Mouse (Mus musculus): ENCODE results near the gene Upk3b. TPM values are rescaled to one million over a fixed set of nuclear protein-coding genes. Genes with fewer than 3 reads are reported as not detected.

Upk3b gene
- total RNA-seq, 4 experiments from 2014 or later: not detected

DNA sequence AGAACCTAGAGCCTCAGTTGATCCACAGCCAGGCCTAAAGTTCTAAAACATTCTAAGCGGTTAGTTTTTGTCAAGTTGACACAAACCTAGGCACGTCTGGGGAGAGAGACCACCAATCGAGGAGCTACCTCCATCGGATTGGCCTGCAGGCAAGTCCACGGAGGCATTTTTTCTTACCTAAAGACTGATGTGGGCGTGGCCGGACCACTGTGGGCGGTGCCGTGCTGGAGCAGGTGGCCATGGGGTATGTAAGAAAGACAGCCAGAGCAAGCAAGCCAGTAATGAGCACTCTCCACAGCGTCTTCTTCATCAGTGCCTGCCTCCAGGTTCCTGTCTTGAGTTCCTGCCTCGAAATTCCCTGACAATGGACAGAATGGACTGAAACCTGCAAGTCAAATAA is 35.2 kb downstream of the Upk3b start:
- no peak for DNase-seq (ENCODE audit: low spot score in 2 of 2)

GRCm38 (mm10) chr5:136075076-136075475 is 36.8 kb downstream of the Upk3b start:
- no peak for DNase-seq (ENCODE audit: low spot score in 2 of 2)

- no peak for DNase-seq (ENCODE audit: low spot score in 2 of 2)
Observed at GRCm38 (mm10) chr5:136076284-136076683, 38.0 kb downstream of the Upk3b start.

DNA sequence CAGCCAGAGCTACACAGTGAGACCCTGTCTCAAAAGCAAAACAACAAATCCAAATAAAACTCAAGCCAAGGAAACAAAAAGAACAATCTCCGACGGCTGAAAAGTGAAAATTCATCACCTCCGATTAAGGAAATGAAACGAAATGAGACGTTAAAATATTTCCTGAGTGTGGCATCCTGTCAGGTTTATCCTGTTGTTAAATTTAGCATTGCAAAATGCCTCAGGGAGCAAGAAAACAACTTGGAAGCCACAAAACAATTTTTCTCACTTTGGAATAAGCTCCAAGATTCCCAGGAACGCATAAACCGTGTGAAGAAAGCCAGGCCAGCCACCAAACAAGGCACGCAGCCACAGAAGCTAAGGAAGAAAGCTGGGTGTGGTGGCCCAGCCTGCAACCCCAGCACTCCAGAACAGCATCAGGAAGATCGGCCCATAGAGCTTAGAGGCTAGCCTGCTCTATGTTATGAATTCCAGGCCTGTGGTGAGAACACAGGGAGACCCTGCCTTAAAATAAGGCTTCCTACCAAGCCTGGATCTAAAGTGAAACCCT is 38.8 kb downstream of the Upk3b start:
- peak in 1 of 2 experiments; percentile 13 for DNase-seq (ENCODE audit: low spot score in 2 of 2)

DNA sequence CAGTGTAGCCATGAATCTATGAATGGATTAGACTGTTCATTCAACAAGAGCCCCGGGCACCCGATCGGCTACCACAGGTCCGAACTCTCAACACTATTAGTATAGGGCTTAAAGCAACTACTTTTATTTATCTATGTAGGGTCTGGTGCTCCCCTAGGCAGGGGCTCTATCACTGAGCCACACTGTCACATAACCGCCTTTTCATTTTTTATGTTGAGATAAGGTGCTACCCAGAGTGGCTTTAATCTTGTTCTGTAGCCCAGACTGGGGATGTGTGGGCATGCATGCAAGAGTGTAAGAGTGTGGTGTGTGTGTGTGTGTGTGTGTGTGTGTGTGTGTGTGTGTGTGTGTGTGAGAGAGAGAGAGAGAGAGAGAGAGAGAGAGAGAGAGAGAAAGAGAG is 39.8 kb downstream of the Upk3b start:
- no peak for DNase-seq (ENCODE audit: low spot score in 2 of 2)

DNA sequence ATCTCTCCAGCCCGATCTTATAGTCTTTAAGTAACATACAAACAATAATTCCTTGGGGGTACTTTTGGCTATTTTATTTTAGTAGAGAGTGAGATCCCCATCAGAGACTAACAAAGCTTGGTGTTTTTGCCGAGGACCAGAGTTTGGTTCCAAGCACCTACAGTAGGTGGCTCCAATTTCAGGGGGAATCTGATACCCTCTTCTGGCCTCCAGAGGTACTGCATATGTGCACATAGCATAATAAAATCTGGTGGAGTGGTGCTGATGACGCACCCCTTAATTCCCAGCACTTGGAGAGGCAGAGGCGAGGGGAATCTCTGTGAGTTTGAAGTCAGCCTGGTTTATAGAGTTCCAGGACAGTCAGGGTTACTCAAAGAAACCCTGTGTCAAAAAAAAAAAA is 44.0 kb downstream of the Upk3b start:
- no peak for DNase-seq (ENCODE audit: low spot score in 2 of 2)

GRCm38 (mm10) chr5:136083669-136084107 is 45.4 kb downstream of the Upk3b start, which contains the start of gene Rasa4:
Gene Rasa4 (plus strand): TSS chr5:136083916.
- peak; percentile 94 to 95 for DNase-seq (ENCODE audit: low spot score in 2 of 2)

DNA sequence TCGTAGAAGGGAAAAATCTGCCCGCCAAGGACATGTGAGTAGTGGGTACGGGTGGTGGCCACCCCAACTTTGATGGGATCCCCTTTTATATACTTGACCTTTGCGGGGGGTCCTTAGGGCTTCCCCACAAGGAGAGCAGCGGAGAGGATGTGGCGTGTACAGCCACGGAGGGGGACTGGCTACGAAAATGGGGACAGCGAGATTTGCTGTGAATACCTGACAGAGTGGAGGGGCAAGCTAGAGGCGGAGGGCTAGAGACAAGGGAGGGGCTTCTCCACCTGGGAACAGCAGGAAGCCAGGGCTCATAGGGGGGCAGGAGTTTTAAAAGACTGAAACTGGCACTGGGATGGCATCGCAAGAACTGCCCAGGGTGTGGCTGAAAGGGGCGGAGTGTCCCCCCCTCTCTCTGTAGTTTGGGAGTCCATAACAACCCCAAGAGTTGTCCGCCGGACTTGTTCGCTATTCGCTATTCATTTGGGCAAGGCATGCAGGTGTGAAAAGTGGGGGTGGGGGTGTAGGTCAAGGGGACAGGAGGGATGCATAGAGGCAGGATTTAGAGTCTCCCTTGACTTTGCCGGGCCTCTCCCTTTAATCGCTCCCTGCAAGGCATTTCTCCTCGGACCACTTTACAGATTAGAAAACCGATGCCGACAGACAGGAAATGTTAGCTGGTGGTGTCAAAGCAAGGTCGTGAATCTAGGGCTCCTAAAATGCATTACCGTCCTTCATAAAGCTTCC is 46.0 kb downstream of the Upk3b start:
- peak in 1 of 2 experiments; percentile 27 for DNase-seq (ENCODE audit: low spot score in 2 of 2)

- DNase-seq (ENCODE audit: low spot score in 2 of 2): peak; percentile 55 to 75
Observed at GRCm38 (mm10) chr5:136084891-136085651, 46.8 kb downstream of the Upk3b start.

GRCm38 (mm10) chr5:136086290-136086689 is 48.0 kb downstream of the Upk3b start:
- DNase-seq (ENCODE audit: low spot score in 2 of 2): peak; percentile 34 to 66

GRCm38 (mm10) chr5:136088821-136089575 is 50.7 kb downstream of the Upk3b start:
- peak in 1 of 2 experiments; percentile 24 for DNase-seq (ENCODE audit: low spot score in 2 of 2)

GRCm38 (mm10) chr5:136091927-136092326 is 53.6 kb downstream of the Upk3b start:
- DNase-seq (ENCODE audit: low spot score in 2 of 2): peak in 1 of 2 experiments; percentile 60

DNA sequence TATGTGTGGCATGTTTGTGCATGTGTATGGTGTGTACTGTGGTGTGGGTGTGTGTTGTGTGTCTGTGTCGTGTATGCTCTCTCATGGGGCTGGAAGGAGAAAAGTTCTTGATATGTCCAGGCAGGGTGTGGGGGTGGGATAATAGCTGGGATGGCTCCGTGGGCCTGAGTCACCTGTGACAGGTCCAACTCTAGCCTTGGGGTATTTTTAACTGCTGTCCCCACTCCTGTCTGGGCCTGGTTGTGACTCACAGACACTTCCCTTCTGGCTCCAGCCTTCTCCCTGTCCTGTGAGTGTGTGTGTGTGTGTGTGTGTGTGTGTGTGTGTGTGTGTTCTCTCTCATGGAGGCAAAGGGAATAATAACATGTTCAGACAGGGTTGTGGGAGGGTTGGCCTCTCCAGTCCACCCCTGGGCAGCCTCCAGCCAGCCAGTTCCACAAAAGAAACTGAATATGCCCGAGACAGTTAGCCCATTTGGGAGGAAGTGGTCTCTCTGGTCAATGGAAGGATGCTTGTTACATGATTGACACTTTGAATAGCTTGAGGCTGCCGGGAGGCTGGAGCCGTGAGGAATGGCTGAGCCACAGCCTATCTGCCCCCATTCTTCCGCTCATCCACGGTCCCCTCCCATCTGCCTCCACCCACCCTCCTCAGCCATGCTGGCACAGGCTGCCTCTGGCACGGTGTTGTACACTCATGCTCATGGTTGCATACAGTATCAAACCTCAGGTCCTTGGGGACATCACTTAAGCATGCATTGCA is 56.1 kb downstream of the Upk3b start:
- DNase-seq (ENCODE audit: low spot score in 2 of 2): no peak

DNA sequence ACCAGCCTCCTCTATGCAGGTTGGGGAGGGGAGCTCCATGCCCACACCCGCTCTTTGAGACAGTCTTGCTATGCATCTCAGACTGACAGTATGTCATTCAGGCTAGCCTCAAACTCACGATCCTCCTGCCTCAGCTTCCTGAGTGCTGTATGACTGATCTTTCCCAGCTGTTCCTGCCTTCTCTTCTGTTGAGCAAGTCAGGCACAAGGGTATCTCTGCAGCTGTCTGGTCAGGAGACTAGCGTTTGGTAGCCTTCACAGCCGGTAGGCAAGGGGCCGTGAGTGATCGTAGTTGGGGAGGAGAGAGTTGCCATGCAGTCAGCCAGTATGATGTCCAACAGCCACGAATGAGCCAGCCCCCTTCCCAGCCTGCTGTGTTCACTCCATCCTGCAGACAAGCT is 56.8 kb downstream of the Upk3b start:
- DNase-seq (ENCODE audit: low spot score in 2 of 2): no peak

Other genes starting within 250 kb of the Upk3b start
- gene Srrm3, start 231.6 kb upstream of the Upk3b start, total RNA-seq (2022): not detected
- gene Hspb1, start 150.6 kb upstream of the Upk3b start, total RNA-seq (2022): 100 to 1,000 TPM; 202 to 250 (median 231) TPM
- 100 to 1,000 TPM; 306 to 315 (median 309) TPM for gene Ywhag, start 103.9 kb upstream of the Upk3b start, total RNA-seq (2022)
- gene Ssc4d, start 64.0 kb upstream of the Upk3b start, total RNA-seq (2022): under 1 TPM in 3 of 4 experiments, not detected in 1; 0.29 to 0.65 (median 0.53) TPM
- not detected for gene Zp3, start 58.4 kb upstream of the Upk3b start, total RNA-seq (2022)
- 1 to 10 TPM; 6.4 to 7.8 (median 7.1) TPM for gene Dtx2, start 43.7 kb upstream of the Upk3b start, total RNA-seq (2022)
- gene Upk3bl, start 16.0 kb downstream of the Upk3b start, total RNA-seq (2022): not detected
- 10 to 100 TPM; 24.6 to 27.4 (median 26.7) TPM for gene Rasa4, start 45.4 kb downstream of the Upk3b start, total RNA-seq (2022)
- gene Polr2j, start 78.1 kb downstream of the Upk3b start, total RNA-seq (2022): 10 to 100 TPM; 60.0 to 72.5 (median 60.7) TPM
- gene Lrwd1, start 97.6 kb downstream of the Upk3b start, total RNA-seq (2022): 1 to 10 TPM; 4.1 to 5.7 (median 4.2) TPM
- gene Alkbh4, start 97.7 kb downstream of the Upk3b start, total RNA-seq (2022): 1 to 10 TPM; 3.4 to 6.1 (median 4.1) TPM
- 1 to 10 TPM in 1 of 4 experiments, under 1 TPM in 3; 0.32 to 1.0 (median 0.45) TPM for gene Orai2, start 132.2 kb downstream of the Upk3b start, total RNA-seq (2022)
- gene Prkrip1, start 160.5 kb downstream of the Upk3b start, total RNA-seq (2022): 10 to 100 TPM; 17.0 to 18.9 (median 17.6) TPM
- 1 to 10 TPM; 2.1 to 2.8 (median 2.5) TPM for gene Sh2b2, start 208.1 kb downstream of the Upk3b start, total RNA-seq (2022)